Mouse (Mus musculus): Measurements from ENCODE around the gene Mypn.

DNA sequence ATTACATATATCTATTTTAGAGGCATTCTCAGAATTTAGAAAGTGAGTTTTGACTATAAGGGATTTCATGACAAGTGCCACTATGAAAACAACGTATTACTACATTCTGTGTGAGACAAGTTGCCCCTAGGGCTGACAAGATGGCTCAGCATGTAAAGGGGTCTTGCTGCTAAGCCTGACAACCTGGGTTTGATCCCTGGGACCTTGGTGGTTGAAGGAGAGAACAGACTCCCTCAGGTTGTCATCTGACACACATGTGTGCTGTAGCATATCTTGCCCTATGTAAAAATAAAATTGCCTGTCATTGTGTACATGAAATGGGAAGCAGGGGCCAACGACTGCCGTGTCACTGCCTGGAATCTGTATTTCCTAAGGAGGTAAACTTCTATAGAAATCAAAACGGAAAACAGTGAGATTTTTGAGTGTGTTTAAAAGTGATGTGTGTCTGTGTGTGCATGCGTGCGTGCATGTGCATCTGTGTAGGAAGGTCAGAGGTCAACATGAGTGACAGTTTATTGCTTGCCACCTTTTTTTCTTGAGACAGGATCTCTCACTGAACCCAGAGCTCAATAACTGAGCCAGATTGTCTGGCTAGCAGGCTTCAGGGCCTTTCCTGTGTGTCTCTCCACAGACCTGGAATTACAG, 89.9 kb downstream of the Mypn start:
- TF ChIP-seq CTCF (IDR thresholded peaks at IDR 0.05; ENCODE audit: borderline replicate concordance, insufficient read depth, low read length) (no peak), POLR2A (IDR thresholded peaks at IDR 0.05; ENCODE audit: low read depth, low read length) (no peak)
